Mouse (Mus musculus) heart, adult 8-10 months (tissue): ENCODE data around the gene Trim34a. TPM values are rescaled to one million over a fixed set of nuclear protein-coding genes. Genes with fewer than 3 reads are reported as not detected.
A peak's percentile ranks its signal among the peaks of the same experiment; 100 is the strongest.
"Not testable (repeated sequence)": the region's sequence is repeated elsewhere in the genome, so short reads cannot be mapped to it uniquely, and the experiment has no call there.

Experiments used
- DNase-seq: peaks from one replicate; pipeline ENCODE4 v3.0.0; 2022; ENCODE audit warnings: low spot score
- total RNA-seq, 4 experiments: library from RNA; stranded (reverse); gene quantifications; 2 replicates each; pipeline ENCODE4 v1.2.4; 2022

Gene Trim34a
- 1 to 10 TPM; 2.9 to 3.6 (median 3.4) TPM for total RNA-seq

GRCm38 (mm10) chr7:104244287-104245181 lies at the start of gene Trim34a:
Trim34a (plus strand) TSS chr7:104244457.
- DNase-seq = peak; percentile 87

- no peak for DNase-seq
Observed at GRCm38 (mm10) chr7:104195885-104196284, 48.4 kb upstream of the Trim34a start, which contains the start of gene Olfr649. Olfr649 (minus strand) TSS chr7:104195985.

GRCm38 (mm10) chr7:104199822-104200221 lies 44.4 kb upstream of the Trim34a start:
- DNase-seq = peak; percentile 65

GRCm38 (mm10) chr7:104206197-104206596 lies 38.1 kb upstream of the Trim34a start:
- no peak for DNase-seq

GRCm38 (mm10) chr7:104216011-104216535 lies 28.2 kb upstream of the Trim34a start:
- no peak for DNase-seq

- no peak for DNase-seq
Observed at GRCm38 (mm10) chr7:104217881-104218280, 26.4 kb upstream of the Trim34a start.

- DNase-seq = peak; percentile 85
Observed at GRCm38 (mm10) chr7:104218701-104219569, 25.3 kb upstream of the Trim34a start, which contains the start of gene Trim6. Trim6 (plus strand) TSS chr7:104218793.

GRCm38 (mm10) chr7:104231203-104231602 lies 13.1 kb upstream of the Trim34a start:
- peak; percentile 21 for DNase-seq

GRCm38 (mm10) chr7:104240857-104241256 lies 3.4 kb upstream of the Trim34a start:
- no peak for DNase-seq

GRCm38 (mm10) chr7:104243616-104244015 lies 641 bp upstream of the Trim34a start:
- DNase-seq = no peak

- not testable (repeated sequence) for DNase-seq
Observed at GRCm38 (mm10) chr7:104260380-104260779, 16.1 kb downstream of the Trim34a start.

- DNase-seq = not testable (repeated sequence)
Observed at GRCm38 (mm10) chr7:104265335-104265734, 21.1 kb downstream of the Trim34a start.

- DNase-seq = not testable (repeated sequence)
Observed at GRCm38 (mm10) chr7:104279361-104279760, 35.1 kb downstream of the Trim34a start.

GRCm38 (mm10) chr7:104287576-104288443 lies 43.6 kb downstream of the Trim34a start, which contains the start of gene Trim5:
Trim5 (minus strand) TSS chr7:104288094.
- peak; percentile 35 for DNase-seq

GRCm38 (mm10) chr7:104290641-104291040 lies 46.4 kb downstream of the Trim34a start:
- DNase-seq = no peak

- DNase-seq = no peak
Observed at GRCm38 (mm10) chr7:104291638-104292400, 47.6 kb downstream of the Trim34a start.
